ENCODE assay signal across 21 mouse cellular contexts in genomic region chr5:132955051-132955450, GRCm38 (mm10).
DNase-seq lines count a peak whose midpoint lies in the region.
"Had no signal": no experiment of that assay in that cellular context is flagged by ENCODE, and none has a peak within 500 bp of the region (broad histone marks: within the 10 kb centered on the region; RNA-seq: fewer than 3 reads in every experiment).

No protein-coding gene starts in this region.

- intact Hi-C loops in left cerebral cortex, postnatal 14 days (cut with DNase I) = no loop called here

- peak; percentile 23 for DNase-seq in layer of hippocampus, adult 11-12 months (ENCODE audit: low spot score)
- no peak for DNase-seq in layer of hippocampus, postnatal 25 days (ENCODE audit: extremely low spot score in 1 of 2, low spot score in 1 of 2)
- DNase-seq in right cerebral cortex, adult 18-20 months = peak; percentile 16
- DNase-seq in right cerebral cortex, postnatal 14 days = no peak
- DNase-seq in left cerebral cortex, postnatal 14 days (ENCODE audit: low spot score in 2 of 2) = peak; percentile 11 to 43
- DNase-seq in gastrocnemius, postnatal 25 days = no peak
- no peak for DNase-seq in thymus, postnatal 10 days (ENCODE audit: low spot score in 2 of 2)
- DNase-seq: adrenal gland, adult 8-10 months; cerebellum, adult 8-10 months; cerebellum, postnatal 25 days; gastrocnemius, postnatal 36 days; heart, adult 18-20 months; heart, postnatal 36 days; kidney, adult 2 months; kidney, postnatal 10 days; liver, postnatal 0 days; lung, postnatal 4 days; retina, postnatal 1 day; spleen, adult 18-20 months; thymus, adult 18-20 months; thymus, postnatal 36 days had no signal

Comparison
In these comparisons a context has a peak if more than half of its experiments do, and no peak if none do; other contexts are left out.
1. DNase-seq: peak in layer of hippocampus, adult 11-12 months (single experiment), right cerebral cortex, adult 18-20 months (single experiment) and left cerebral cortex, postnatal 14 days (2 of 2); none in layer of hippocampus, postnatal 25 days (0 of 2), right cerebral cortex, postnatal 14 days (single experiment), gastrocnemius, postnatal 25 days (single experiment) and thymus, postnatal 10 days (0 of 2).